Mouse (Mus musculus) lung, embryonic 16.5 days (tissue): ENCODE results near the gene Dpysl4. TPM values are rescaled to one million over a fixed set of nuclear protein-coding genes. Genes with fewer than 3 reads are reported as not detected.

Source experiments
- ATAC-seq: fragments of 200-750 bp; cut with Nextera tagmentation; 2 replicates; pipeline ENCODE4 v1.8.0; 2017; ENCODE audit warnings: low read depth, mild to moderate bottlenecking, moderate library complexity
- H3K27ac ChIP-seq: fragments of 300-500 bp; sonication (generic); 2 replicates; pipeline ENCODE4 v1.5.1; 2014; ENCODE audit warnings: mild to moderate bottlenecking, control low read depth, low read length
- H3K27me3 ChIP-seq: fragments of 300-500 bp; sonication (generic); 2 replicates; pipeline ENCODE4 v1.6.1; 2014; ENCODE audit warnings: low read depth, low read length, mixed read lengths; ENCODE audit not compliant: control insufficient read depth, insufficient read depth
- H3K36me3 ChIP-seq: fragments of 300-500 bp; sonication (generic); 2 replicates; pipeline ENCODE4 v1.6.1; 2014; ENCODE audit warnings: low read length; ENCODE audit not compliant: control insufficient read depth, insufficient read depth
- H3K4me1 ChIP-seq: fragments of 300-500 bp; sonication (generic); replicated peaks from 2 replicates; pipeline ENCODE4 v1.6.1; 2014; ENCODE audit warnings: low read length, mixed read lengths; ENCODE audit not compliant: control insufficient read depth, insufficient read depth
- H3K4me2 ChIP-seq: fragments of 300-500 bp; sonication (generic); 2 replicates; pipeline ENCODE4 v1.6.1; 2014; ENCODE audit warnings: low read depth, low read length, control low read depth
- H3K4me3 ChIP-seq: fragments of 300-500 bp; sonication (generic); 2 replicates; pipeline ENCODE4 v1.5.1; 2014; ENCODE audit warnings: mild to moderate bottlenecking, low read length, control low read depth
- H3K9ac ChIP-seq: fragments of 300-500 bp; sonication (generic); 2 replicates; pipeline ENCODE4 v1.6.1; 2014; ENCODE audit warnings: low read length, control low read depth
- H3K9me3 ChIP-seq: fragments of 300-500 bp; sonication (generic); 2 replicates; pipeline ENCODE4 v1.6.1; 2016; ENCODE audit warnings: low read length; ENCODE audit not compliant: control insufficient read depth
- WGBS: fragments of 180-500 bp; shearing (Covaris S2); extraction: QIAGEN DNeasy Blood & Tissue Kit; methylation state at CpG from one replicate; pipeline ENCODE4 v1.1.7; 2014; 5-methylcytosine and 5-hydroxymethylcytosine counted together
- polyA plus RNA-seq: library from polyadenylated mRNA; unstranded; fragments of >200 nt; fragmentation: Nextera tagmentation; extraction: Ambion mirVana; gene quantifications from 2 replicates; pipeline ENCODE4 v1.2.1, GENCODE M21; 2015

Gene Dpysl4
- polyA plus RNA-seq, result 4.6 and 4.8 TPM in 2 replicates

- ATAC-seq, result peak; percentile 87
- no peaks in the 10 kb centered on the region for H3K36me3 ChIP-seq
- peak within 1 kb of the TSS; percentile 58 for H3K4me3 ChIP-seq
- no peaks in the 10 kb centered on the region for H3K9me3 ChIP-seq
- no peak within 1 kb of the TSS for H3K27ac ChIP-seq
- H3K27me3 ChIP-seq, result peaks cover 27% of the 10 kb centered on the region
- 6% methylated on average over 32 of the region's 32 CpGs for WGBS
- peak within 1 kb of the TSS; percentile 65 for H3K9ac ChIP-seq
- peaks cover 6% of the 10 kb centered on the region for H3K4me1 ChIP-seq
- H3K4me2 ChIP-seq, result peak within 1 kb of the TSS; percentile 90
These were observed at the start of gene Dpysl4 for GRCm38 (mm10) chr7:139085629-139086194. TSS of gene Dpysl4 (plus strand) at chr7:139086001.

- H3K4me3 ChIP-seq, result no peak overlapping the region
- no peaks in the 10 kb centered on the region for H3K4me1 ChIP-seq
- no peaks in the 10 kb centered on the region for H3K27me3 ChIP-seq
- no peak overlapping the region for H3K9ac ChIP-seq
- H3K36me3 ChIP-seq, result no peaks in the 10 kb centered on the region
- H3K9me3 ChIP-seq, result no peaks in the 10 kb centered on the region
- WGBS, result 55% methylated on average over 4 of the region's 4 CpGs
- H3K27ac ChIP-seq, result no peak overlapping the region
- no peak for ATAC-seq
- H3K4me2 ChIP-seq, result no peak overlapping the region
These were observed 22.4 kb upstream of the Dpysl4 start for GRCm38 (mm10) chr7:139063406-139063805.

GRCm38 (mm10) chr7:139068182-139068623 lies 17.6 kb upstream of the Dpysl4 start:
- Histone ChIP-seq H3K36me3 (no peaks in the 10 kb centered on the region), H3K4me3 (no peak overlapping the region), H3K4me2 (no peak overlapping the region), H3K27ac (no peak overlapping the region), H3K27me3 (no peaks in the 10 kb centered on the region), H3K9ac (no peak overlapping the region), H3K4me1 (no peaks in the 10 kb centered on the region), H3K9me3 (no peaks in the 10 kb centered on the region)
- WGBS, result 0% methylated on average over 2 of the region's 2 CpGs
- ATAC-seq, result peak; percentile 52; the same call in 1 of the 2 replicates

- H3K4me1 ChIP-seq, result no peaks in the 10 kb centered on the region
- H3K9me3 ChIP-seq, result no peaks in the 10 kb centered on the region
- no peak overlapping the region for H3K4me3 ChIP-seq
- H3K27ac ChIP-seq, result no peak overlapping the region
- H3K36me3 ChIP-seq, result no peaks in the 10 kb centered on the region
- H3K9ac ChIP-seq, result no peak overlapping the region
- no peaks in the 10 kb centered on the region for H3K27me3 ChIP-seq
- H3K4me2 ChIP-seq, result no peak overlapping the region
- 41% methylated on average over 6 of the region's 6 CpGs for WGBS
- no peak for ATAC-seq
These were observed 11.6 kb upstream of the Dpysl4 start for GRCm38 (mm10) chr7:139074189-139074588.

- no peak overlapping the region for H3K4me3 ChIP-seq
- H3K4me1 ChIP-seq, result no peaks in the 10 kb centered on the region
- H3K9ac ChIP-seq, result no peak overlapping the region
- H3K4me2 ChIP-seq, result no peak overlapping the region
- 40% methylated on average over 14 of the region's 14 CpGs for WGBS
- ATAC-seq, result no peak
- no peaks in the 10 kb centered on the region for H3K27me3 ChIP-seq
- no peak overlapping the region for H3K27ac ChIP-seq
- no peaks in the 10 kb centered on the region for H3K36me3 ChIP-seq
- no peaks in the 10 kb centered on the region for H3K9me3 ChIP-seq
These were observed 10.6 kb upstream of the Dpysl4 start for GRCm38 (mm10) chr7:139075054-139075794.

- Histone ChIP-seq H3K9ac (no peak overlapping the region), H3K36me3 (no peaks in the 10 kb centered on the region), H3K4me3 (no peak overlapping the region), H3K4me2 (no peak overlapping the region), H3K27me3 (no peaks in the 10 kb centered on the region), H3K27ac (no peak overlapping the region), H3K4me1 (no peaks in the 10 kb centered on the region), H3K9me3 (no peaks in the 10 kb centered on the region)
- no peak for ATAC-seq
- 20% methylated on average over 7 of the region's 7 CpGs for WGBS
These were observed 8.5 kb upstream of the Dpysl4 start for GRCm38 (mm10) chr7:139077283-139077682.

- ATAC-seq, result no peak
- H3K9ac ChIP-seq, result no peak overlapping the region
- WGBS, result 47% methylated on average over 6 of the region's 6 CpGs
- H3K4me1 ChIP-seq, result no peaks in the 10 kb centered on the region
- H3K27me3 ChIP-seq, result no peaks in the 10 kb centered on the region
- no peak overlapping the region for H3K27ac ChIP-seq
- no peaks in the 10 kb centered on the region for H3K36me3 ChIP-seq
- no peak overlapping the region for H3K4me3 ChIP-seq
- no peaks in the 10 kb centered on the region for H3K9me3 ChIP-seq
- H3K4me2 ChIP-seq, result no peak overlapping the region
These were observed 7.6 kb upstream of the Dpysl4 start for GRCm38 (mm10) chr7:139078181-139078580.

- no peak overlapping the region for H3K27ac ChIP-seq
- no peak overlapping the region for H3K9ac ChIP-seq
- no peak overlapping the region for H3K4me2 ChIP-seq
- H3K4me3 ChIP-seq, result no peak overlapping the region
- H3K27me3 ChIP-seq, result no peaks in the 10 kb centered on the region
- peak; percentile 38; the same call in 1 of the 2 replicates for ATAC-seq
- no peaks in the 10 kb centered on the region for H3K9me3 ChIP-seq
- no peaks in the 10 kb centered on the region for H3K36me3 ChIP-seq
- no peaks in the 10 kb centered on the region for H3K4me1 ChIP-seq
- WGBS, result 64% methylated on average over 7 of the region's 7 CpGs
These were observed 6.7 kb upstream of the Dpysl4 start for GRCm38 (mm10) chr7:139079141-139079540.

GRCm38 (mm10) chr7:139080714-139081113 lies 5.1 kb upstream of the Dpysl4 start:
- no peaks in the 10 kb centered on the region for H3K9me3 ChIP-seq
- no peak overlapping the region for H3K9ac ChIP-seq
- no peak overlapping the region for H3K4me2 ChIP-seq
- no peak overlapping the region for H3K4me3 ChIP-seq
- H3K27me3 ChIP-seq, result peaks cover 8% of the 10 kb centered on the region
- H3K36me3 ChIP-seq, result no peaks in the 10 kb centered on the region
- no peak overlapping the region for H3K27ac ChIP-seq
- no peak for ATAC-seq
- H3K4me1 ChIP-seq, result no peaks in the 10 kb centered on the region
- 63% methylated on average over 4 of the region's 4 CpGs for WGBS
